Mouse (Mus musculus): ENCODE measurements at regions not wholly inside any gene's neighbourhood (a gene's known extent, or its start where the extent isn't known, plus 50 kb on each side); places are given as distances from the start of the nearest gene placed in this dataset.
A peak's percentile ranks its signal among the peaks of the same experiment; 100 is the strongest.

- Histone ChIP-seq H3K79me3 (ENCODE audit: low read depth) (no peaks in the 10 kb centered on the region), H3ac (ENCODE audit: control insufficient read depth, insufficient read length, low read depth) (no peak overlapping the region), H3K4me3 (ENCODE audit: insufficient read depth, poor library complexity, severe bottlenecking) (no peak overlapping the region), H3K27me3 (ENCODE audit: control insufficient read depth, insufficient read depth, insufficient read length) (no peaks in the 10 kb centered on the region), H3K36me3 (ENCODE audit: control insufficient read depth, insufficient read depth) (no peaks in the 10 kb centered on the region), H3K79me2 (ENCODE audit: control insufficient read depth, insufficient read depth) (no peaks in the 10 kb centered on the region)
- TF ChIP-seq USF1 (IDR thresholded peaks at IDR 0.05; ENCODE audit: low read depth) = no peak
- TF ChIP-seq FOSL1 (IDR thresholded peaks at IDR 0.05; ENCODE audit: insufficient read depth, low read length, poor library complexity, severe bottlenecking) = no peak
- TF ChIP-seq MAX (IDR thresholded peaks at IDR 0.05) = no peak
- no peak for TF ChIP-seq MYOD1 (IDR thresholded peaks at IDR 0.05; ENCODE audit: control insufficient read depth, insufficient read length, low read depth)
- no peak for TF ChIP-seq CEBPB (IDR thresholded peaks at IDR 0.05; ENCODE audit: low read depth)
- no peak for TF ChIP-seq CTCF (IDR thresholded peaks at IDR 0.05; ENCODE audit: control insufficient read depth, insufficient read depth, insufficient read length)
- no peak for TF ChIP-seq MYOG (IDR thresholded peaks at IDR 0.05; ENCODE audit: control insufficient read depth, extremely low read depth, insufficient read length)
Observed at GRCm38 (mm10) chr8:103317149-103317725, 531.8 kb upstream of the Cdh11 start.

DNA sequence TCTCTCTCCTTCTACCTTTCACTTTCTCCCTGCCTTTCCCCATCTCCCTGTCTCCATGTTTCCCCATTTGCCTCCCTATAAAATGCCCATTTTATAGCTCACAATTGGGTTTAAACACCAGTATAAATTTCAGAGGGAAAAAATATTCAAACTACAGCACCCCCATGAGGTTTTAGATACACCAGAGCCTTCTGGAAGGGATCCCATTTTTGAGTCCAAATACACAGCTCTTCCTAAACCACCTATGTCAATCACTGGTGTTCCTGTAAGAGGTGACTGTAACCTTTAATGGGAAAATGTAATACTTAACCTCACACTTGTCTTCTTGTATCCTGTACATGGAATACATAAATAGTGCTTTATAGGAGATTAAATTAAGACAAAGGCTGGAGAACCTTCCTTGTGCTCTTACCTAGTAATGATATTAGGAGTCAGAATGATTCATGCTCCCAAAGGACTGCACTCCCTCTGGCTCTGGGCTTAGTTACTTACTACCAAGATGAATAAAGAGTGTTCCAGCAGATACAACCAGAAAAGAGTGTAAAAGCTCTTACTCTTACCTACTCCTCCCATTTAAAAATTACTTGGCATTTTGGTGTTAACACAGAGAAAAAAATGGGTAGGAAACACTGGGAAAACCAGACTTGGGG is 538.7 kb upstream of the Cdh11 start:
- H3K36me3 ChIP-seq (ENCODE audit: control insufficient read depth, insufficient read depth) = no peaks in the 10 kb centered on the region
- no peak overlapping the region for H3ac ChIP-seq (ENCODE audit: control insufficient read depth, insufficient read length, low read depth)
- no peaks in the 10 kb centered on the region for H3K79me2 ChIP-seq (ENCODE audit: control insufficient read depth, insufficient read depth)
- H3K4me3 ChIP-seq (ENCODE audit: insufficient read depth, poor library complexity, severe bottlenecking) = no peak overlapping the region
- H3K27me3 ChIP-seq (ENCODE audit: control insufficient read depth, insufficient read depth, insufficient read length) = no peaks in the 10 kb centered on the region
- H3K79me3 ChIP-seq (ENCODE audit: low read depth) = no peaks in the 10 kb centered on the region
- TF ChIP-seq FOSL1 (IDR thresholded peaks at IDR 0.05; ENCODE audit: insufficient read depth, low read length, poor library complexity, severe bottlenecking) = no peak
- no peak for TF ChIP-seq MYOD1 (IDR thresholded peaks at IDR 0.05; ENCODE audit: control insufficient read depth, insufficient read length, low read depth)
- TF ChIP-seq USF1 (IDR thresholded peaks at IDR 0.05; ENCODE audit: low read depth) = no peak
- no peak for TF ChIP-seq MAX (IDR thresholded peaks at IDR 0.05)
- TF ChIP-seq CEBPB (IDR thresholded peaks at IDR 0.05; ENCODE audit: low read depth) = no peak
- TF ChIP-seq MYOG (IDR thresholded peaks at IDR 0.05; ENCODE audit: control insufficient read depth, extremely low read depth, insufficient read length) = no peak

GRCm38 (mm10) chr8:103331415-103331814 is 546.0 kb upstream of the Cdh11 start:
- no peak for TF ChIP-seq CEBPB (IDR thresholded peaks at IDR 0.05; ENCODE audit: low read depth)
- Histone ChIP-seq H3ac (ENCODE audit: control insufficient read depth, insufficient read length, low read depth) (no peak overlapping the region), H3K4me3 (ENCODE audit: insufficient read depth, poor library complexity, severe bottlenecking) (no peak overlapping the region)

DNA sequence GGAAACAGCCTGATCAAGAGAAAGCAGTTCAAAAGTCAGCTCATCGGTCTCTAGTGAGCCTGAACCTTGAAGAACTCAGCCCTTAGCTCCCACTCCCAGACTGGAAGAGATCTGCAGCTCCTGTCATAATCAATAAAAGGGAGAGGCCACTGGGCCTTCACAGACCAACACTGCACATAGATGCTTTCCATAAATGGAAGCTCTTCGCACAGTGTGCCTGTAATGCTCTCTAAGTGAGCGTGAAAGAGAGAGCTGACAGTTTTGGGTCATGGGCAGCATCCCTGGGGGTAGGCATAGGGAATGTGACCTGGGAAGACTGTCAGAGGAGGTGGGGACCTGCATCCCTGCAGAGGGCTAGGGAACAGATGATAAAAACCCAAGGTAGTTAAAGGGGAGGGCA is 551.9 kb upstream of the Cdh11 start:
- Histone ChIP-seq H3K36me3 (ENCODE audit: control insufficient read depth, insufficient read depth) (no peaks in the 10 kb centered on the region), H3ac (ENCODE audit: control insufficient read depth, insufficient read length, low read depth) (no peak overlapping the region), H3K79me3 (ENCODE audit: low read depth) (no peaks in the 10 kb centered on the region), H3K4me3 (ENCODE audit: insufficient read depth, poor library complexity, severe bottlenecking) (no peak overlapping the region), H3K79me2 (ENCODE audit: control insufficient read depth, insufficient read depth) (no peaks in the 10 kb centered on the region), H3K27me3 (ENCODE audit: control insufficient read depth, insufficient read depth, insufficient read length) (no peaks in the 10 kb centered on the region)
- no peak for TF ChIP-seq CEBPB (IDR thresholded peaks at IDR 0.05; ENCODE audit: low read depth)

More at GRCm38 (mm10) chr8:103331415-103331814, 546.0 kb upstream of the Cdh11 start:
- no peaks in the 10 kb centered on the region for H3K27me3 ChIP-seq (ENCODE audit: control insufficient read depth, insufficient read depth, insufficient read length)
- H3K79me2 ChIP-seq (ENCODE audit: control insufficient read depth, insufficient read depth) = no peaks in the 10 kb centered on the region
- H3K79me3 ChIP-seq (ENCODE audit: low read depth) = no peaks in the 10 kb centered on the region
- no peaks in the 10 kb centered on the region for H3K36me3 ChIP-seq (ENCODE audit: control insufficient read depth, insufficient read depth)

DNA sequence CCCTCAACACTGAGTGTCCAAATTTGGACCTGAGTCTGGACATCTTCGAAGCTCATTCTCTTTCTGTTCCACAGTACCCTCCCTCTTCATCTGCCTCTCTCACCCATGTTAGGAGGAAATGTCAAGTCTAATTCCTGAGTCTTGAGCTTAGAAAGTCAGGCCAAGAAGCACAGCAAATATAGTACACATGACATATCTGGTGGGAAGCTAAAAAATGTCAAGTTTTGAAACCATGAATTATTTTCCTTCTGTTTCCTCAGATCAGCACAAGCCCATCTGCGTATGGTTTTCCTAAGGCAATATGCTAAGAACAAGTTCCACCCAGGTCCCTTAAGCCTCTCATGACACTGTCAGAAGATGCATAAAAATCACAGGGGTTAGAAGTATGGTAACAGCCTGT is 553.6 kb upstream of the Cdh11 start:
- no peak for TF ChIP-seq MYOD1 (IDR thresholded peaks at IDR 0.05; ENCODE audit: control insufficient read depth, insufficient read length, low read depth)
- TF ChIP-seq MYOG (IDR thresholded peaks at IDR 0.05; ENCODE audit: control insufficient read depth, extremely low read depth, insufficient read length) = no peak
- TF ChIP-seq MAX (IDR thresholded peaks at IDR 0.05) = no peak
- TF ChIP-seq FOSL1 (IDR thresholded peaks at IDR 0.05; ENCODE audit: insufficient read depth, low read length, poor library complexity, severe bottlenecking) = no peak
- no peak for TF ChIP-seq CEBPB (IDR thresholded peaks at IDR 0.05; ENCODE audit: low read depth)
- TF ChIP-seq USF1 (IDR thresholded peaks at IDR 0.05; ENCODE audit: low read depth) = no peak
- no peak for TF ChIP-seq CTCF (IDR thresholded peaks at IDR 0.05; ENCODE audit: control insufficient read depth, insufficient read depth, insufficient read length)
- H3K79me2 ChIP-seq (ENCODE audit: control insufficient read depth, insufficient read depth) = no peaks in the 10 kb centered on the region
- no peaks in the 10 kb centered on the region for H3K36me3 ChIP-seq (ENCODE audit: control insufficient read depth, insufficient read depth)
- H3ac ChIP-seq (ENCODE audit: control insufficient read depth, insufficient read length, low read depth) = no peak overlapping the region
- no peaks in the 10 kb centered on the region for H3K27me3 ChIP-seq (ENCODE audit: control insufficient read depth, insufficient read depth, insufficient read length)
- H3K4me3 ChIP-seq (ENCODE audit: insufficient read depth, poor library complexity, severe bottlenecking) = no peak overlapping the region
- H3K79me3 ChIP-seq (ENCODE audit: low read depth) = no peaks in the 10 kb centered on the region

GRCm38 (mm10) chr8:103339951-103340350 is 554.5 kb upstream of the Cdh11 start:
- TF ChIP-seq USF1 (IDR thresholded peaks at IDR 0.05; ENCODE audit: low read depth) (peak; percentile 43), MYOD1 (IDR thresholded peaks at IDR 0.05; ENCODE audit: control insufficient read depth, insufficient read length, low read depth) (no peak)
- Histone ChIP-seq H3K79me2 (ENCODE audit: control insufficient read depth, insufficient read depth) (no peaks in the 10 kb centered on the region), H3ac (ENCODE audit: control insufficient read depth, insufficient read length, low read depth) (no peak overlapping the region), H3K27me3 (ENCODE audit: control insufficient read depth, insufficient read depth, insufficient read length) (no peaks in the 10 kb centered on the region), H3K4me3 (ENCODE audit: insufficient read depth, poor library complexity, severe bottlenecking) (no peak overlapping the region), H3K36me3 (ENCODE audit: control insufficient read depth, insufficient read depth) (no peaks in the 10 kb centered on the region), H3K79me3 (ENCODE audit: low read depth) (no peaks in the 10 kb centered on the region)

All from C2C12 (cell line).